Mouse (Mus musculus): Measurements from ENCODE around the gene Cage1. TPM values are rescaled to one million over a fixed set of nuclear protein-coding genes. Genes with fewer than 3 reads are reported as not detected.
A peak's percentile ranks its signal among the peaks of the same experiment; 100 is the strongest.

Gene Cage1
- total RNA-seq (2017): 4.5 and 4.9 TPM in 2 replicates

- peak; percentile 97 for ATAC-seq (ENCODE audit: extremely low read depth, insufficient number of reproducible peaks, low FRiP score, poor library complexity, severe bottlenecking)
Measured at GRCm38 (mm10) chr13:38037044-38037687, at the start of gene Cage1. Gene Cage1, minus strand, starts transcription at chr13:38037069.

- ATAC-seq (ENCODE audit: extremely low read depth, insufficient number of reproducible peaks, low FRiP score, poor library complexity, severe bottlenecking): no peak
Measured at GRCm38 (mm10) chr13:38081161-38081560, 44.3 kb upstream of the Cage1 start.

DNA sequence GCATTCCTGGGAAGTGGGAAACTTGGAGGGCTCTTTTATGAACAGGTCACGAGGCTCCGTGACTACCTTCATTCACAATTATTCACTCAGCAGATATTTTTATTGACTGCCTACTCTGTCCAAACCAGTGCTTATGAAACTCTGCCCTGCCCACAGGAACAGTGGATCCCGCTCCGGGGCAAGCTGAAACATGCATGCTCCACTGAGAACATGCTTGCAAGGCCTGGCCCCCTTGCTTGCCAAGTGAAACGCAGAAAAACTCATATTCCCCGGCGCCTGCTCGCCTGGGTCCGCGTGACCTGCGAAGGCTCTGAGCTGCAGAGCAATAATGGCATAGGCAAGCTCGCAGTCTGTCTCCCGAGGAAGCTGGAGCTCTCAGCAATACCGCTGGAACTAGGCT is 43.9 kb upstream of the Cage1 start:
- ATAC-seq (ENCODE audit: extremely low read depth, insufficient number of reproducible peaks, low FRiP score, poor library complexity, severe bottlenecking): no peak

- no peak for ATAC-seq (ENCODE audit: extremely low read depth, insufficient number of reproducible peaks, low FRiP score, poor library complexity, severe bottlenecking)
Measured at GRCm38 (mm10) chr13:38080014-38080413, 43.1 kb upstream of the Cage1 start.

DNA sequence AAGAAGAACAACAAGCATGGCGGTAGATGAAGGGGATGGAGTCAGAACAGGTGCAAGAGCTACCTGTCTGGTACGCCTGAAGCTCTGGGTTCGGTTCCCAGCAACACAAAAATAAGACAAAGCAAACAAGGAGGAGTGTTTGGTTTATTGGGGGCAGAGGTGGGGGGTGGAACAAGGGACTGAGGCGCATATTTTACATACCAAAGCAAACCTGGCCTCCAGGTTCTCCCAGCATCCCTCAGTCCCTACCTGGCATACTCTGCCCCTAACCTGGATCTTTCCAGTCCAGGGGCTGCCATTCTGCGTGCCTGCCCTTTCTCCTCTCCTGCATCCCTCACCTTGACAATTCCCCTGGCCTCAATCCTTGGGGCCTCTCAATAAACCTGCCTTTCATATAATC is 42.5 kb upstream of the Cage1 start:
- ATAC-seq (ENCODE audit: extremely low read depth, insufficient number of reproducible peaks, low FRiP score, poor library complexity, severe bottlenecking): no peak

DNA sequence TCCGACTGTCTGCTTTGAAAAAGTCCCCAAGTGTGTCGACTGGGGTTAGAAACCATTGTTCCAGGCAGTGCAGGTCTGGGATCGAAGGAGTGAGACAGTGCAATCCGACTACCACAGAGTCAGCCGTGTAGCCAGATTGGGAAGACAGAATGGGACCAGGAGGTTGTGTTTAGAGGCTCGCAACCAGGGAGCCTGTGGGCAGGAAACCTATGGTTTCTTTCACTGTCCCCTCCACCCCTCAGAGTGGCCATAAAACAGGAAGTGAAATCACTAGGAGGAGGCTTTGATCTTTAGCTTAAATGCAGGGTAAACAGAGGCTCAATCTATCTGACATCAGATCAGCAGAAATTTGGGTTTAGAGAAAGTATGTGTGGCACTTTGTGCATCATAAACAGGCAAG is 42.0 kb upstream of the Cage1 start:
- no peak for ATAC-seq (ENCODE audit: extremely low read depth, insufficient number of reproducible peaks, low FRiP score, poor library complexity, severe bottlenecking)

DNA sequence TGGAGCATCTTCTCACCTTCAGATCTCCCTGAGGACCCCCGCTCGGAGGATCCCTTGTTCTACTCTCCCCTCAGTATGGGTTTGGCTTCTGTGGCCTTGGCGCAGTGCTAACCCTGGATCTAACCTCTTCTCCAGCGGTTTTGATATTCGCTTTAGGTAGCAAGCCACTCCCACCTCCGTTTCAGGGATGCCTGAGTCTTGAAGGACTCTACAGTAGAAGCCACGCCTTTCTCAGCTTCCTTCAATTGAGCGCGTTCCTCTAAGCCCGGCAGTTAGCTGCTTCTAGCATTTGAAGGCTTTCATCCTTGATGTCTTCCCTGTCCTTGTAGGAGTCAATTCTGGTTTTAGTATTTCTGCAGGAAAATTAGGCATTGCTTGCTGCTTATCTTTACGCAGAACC is 40.2 kb upstream of the Cage1 start:
- no peak for ATAC-seq (ENCODE audit: extremely low read depth, insufficient number of reproducible peaks, low FRiP score, poor library complexity, severe bottlenecking)

- ATAC-seq (ENCODE audit: extremely low read depth, insufficient number of reproducible peaks, low FRiP score, poor library complexity, severe bottlenecking): no peak
Measured at GRCm38 (mm10) chr13:38074404-38074803, 37.5 kb upstream of the Cage1 start.

DNA sequence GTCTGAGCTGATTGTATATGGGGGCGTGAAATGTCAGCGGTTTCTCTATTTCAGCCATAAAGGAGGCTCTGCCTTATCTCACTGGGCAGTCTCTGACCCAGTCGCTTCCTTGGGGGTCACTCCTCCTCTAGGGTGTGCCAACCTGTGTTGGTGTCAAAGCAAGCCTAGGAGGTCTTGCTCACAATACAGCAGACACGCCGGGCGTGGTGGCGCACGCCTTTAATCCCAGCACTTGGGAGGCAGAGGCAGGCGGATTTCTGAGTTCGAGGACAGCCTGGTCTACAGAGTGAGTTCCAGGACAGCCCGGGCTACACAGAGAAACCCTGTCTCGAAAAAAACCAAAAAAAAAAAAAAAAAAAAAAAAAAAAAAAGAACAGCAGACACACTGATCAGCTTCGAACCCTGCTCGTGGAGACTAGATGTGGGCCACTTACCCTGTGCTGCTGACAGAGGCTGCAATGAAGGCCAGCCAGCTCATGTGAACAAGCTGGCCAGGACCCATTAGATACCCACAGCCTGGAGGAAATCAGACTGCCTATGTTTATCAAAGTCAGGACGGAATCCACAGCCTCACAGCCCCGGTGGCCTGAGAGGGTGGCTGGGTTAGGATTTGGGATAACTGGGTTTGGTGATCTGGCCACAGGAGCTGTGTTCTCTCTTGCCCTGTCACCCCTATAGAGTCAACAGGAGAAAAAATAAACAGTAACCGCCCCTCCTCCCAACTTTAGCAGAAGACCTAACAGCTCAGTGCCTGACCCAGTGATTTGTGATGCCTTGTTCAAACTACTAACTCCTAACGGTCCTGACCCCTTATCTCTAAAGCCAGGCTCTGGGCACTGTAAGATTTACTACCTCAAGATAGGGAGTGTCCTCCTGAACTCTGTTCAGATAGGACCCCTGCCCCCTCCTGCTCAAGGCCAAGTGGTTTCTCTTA is 36.8 kb upstream of the Cage1 start:
- no peak for ATAC-seq (ENCODE audit: extremely low read depth, insufficient number of reproducible peaks, low FRiP score, poor library complexity, severe bottlenecking)

- no peak for ATAC-seq (ENCODE audit: extremely low read depth, insufficient number of reproducible peaks, low FRiP score, poor library complexity, severe bottlenecking)
Measured at GRCm38 (mm10) chr13:38070945-38071344, 34.1 kb upstream of the Cage1 start.

DNA sequence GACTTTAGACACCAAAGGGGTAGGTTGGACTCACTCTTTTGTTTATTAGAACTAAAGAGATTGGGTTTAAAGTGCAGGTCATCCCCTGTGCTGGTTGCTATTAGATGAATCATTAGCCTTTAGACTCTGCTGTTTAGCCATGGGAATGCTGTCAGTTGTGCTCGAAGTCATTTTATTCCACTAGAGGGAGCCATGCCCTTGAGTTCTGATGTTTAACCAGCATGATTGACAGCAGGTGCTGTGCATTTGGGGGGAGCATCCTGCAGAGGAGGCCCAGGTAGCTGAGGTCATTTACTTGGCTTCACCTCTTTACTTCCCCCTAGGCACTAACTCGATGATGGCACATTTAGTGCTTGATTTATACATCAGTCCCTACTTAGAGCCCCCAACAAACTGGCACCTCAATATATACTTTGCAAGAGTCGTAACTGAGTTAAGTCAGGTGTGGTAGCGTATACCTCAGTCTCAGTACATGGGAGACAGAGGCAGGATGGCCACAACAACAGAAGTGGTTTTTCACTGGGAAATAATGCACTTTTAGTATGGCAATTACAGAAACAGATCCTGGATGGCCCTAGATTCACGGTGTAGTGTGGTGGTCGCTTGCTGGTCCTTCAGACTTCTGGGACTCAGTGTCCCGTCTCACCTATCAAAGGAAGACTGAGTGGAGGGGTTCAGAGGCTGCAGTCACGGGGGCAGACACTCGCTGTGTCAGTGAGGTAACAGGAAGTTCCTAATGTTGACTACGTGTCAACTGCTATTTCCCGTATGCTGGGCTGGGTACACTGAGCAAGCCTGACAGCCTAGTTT is 28.2 kb upstream of the Cage1 start:
- ATAC-seq (ENCODE audit: extremely low read depth, insufficient number of reproducible peaks, low FRiP score, poor library complexity, severe bottlenecking): peak; percentile 49; the same call in 1 of the 2 replicates

DNA sequence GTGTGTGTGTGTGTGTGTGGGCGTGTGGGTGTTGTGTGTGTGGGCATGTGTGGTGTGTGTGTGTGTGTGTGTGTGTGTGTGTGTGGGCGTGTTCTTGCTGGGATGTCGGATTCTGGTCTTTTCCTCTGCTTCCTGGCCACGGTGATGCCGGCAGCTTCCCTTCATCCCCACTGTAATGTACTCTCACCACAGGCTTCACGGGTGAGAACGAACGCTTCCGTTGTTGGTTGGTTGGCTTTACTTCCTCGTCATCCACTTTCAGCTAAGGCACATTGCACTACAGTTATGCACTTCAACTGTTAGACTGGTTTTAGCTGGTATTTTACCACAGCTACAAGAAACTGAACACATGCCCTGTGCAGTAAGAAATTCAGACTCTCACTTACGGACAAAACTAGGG is 25.8 kb upstream of the Cage1 start:
- peak; percentile 33; the same call in 1 of the 2 replicates for ATAC-seq (ENCODE audit: extremely low read depth, insufficient number of reproducible peaks, low FRiP score, poor library complexity, severe bottlenecking)

GRCm38 (mm10) chr13:38049888-38050287 is 13.0 kb upstream of the Cage1 start:
- ATAC-seq (ENCODE audit: extremely low read depth, insufficient number of reproducible peaks, low FRiP score, poor library complexity, severe bottlenecking): no peak

DNA sequence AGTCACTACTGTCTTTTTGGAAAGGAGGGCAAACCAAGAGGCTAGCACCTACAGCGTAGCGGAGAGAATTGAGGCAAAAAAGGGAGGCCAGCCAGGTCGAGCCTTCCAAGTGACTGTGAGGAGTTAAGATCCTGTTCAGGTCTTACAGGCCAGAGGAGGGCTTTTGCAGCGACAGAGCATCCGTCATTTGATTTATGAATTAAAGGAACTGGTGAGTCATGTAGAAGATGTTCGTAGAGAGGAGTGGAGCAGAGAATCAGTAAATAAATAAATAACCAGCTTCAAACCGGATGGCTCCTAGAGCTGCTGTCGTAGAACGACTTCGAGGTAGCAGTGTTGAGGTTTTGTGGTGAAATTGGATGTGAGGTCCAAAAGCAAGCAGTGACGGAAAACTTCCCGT is 942 bp upstream of the Cage1 start:
- no peak for ATAC-seq (ENCODE audit: extremely low read depth, insufficient number of reproducible peaks, low FRiP score, poor library complexity, severe bottlenecking)

DNA sequence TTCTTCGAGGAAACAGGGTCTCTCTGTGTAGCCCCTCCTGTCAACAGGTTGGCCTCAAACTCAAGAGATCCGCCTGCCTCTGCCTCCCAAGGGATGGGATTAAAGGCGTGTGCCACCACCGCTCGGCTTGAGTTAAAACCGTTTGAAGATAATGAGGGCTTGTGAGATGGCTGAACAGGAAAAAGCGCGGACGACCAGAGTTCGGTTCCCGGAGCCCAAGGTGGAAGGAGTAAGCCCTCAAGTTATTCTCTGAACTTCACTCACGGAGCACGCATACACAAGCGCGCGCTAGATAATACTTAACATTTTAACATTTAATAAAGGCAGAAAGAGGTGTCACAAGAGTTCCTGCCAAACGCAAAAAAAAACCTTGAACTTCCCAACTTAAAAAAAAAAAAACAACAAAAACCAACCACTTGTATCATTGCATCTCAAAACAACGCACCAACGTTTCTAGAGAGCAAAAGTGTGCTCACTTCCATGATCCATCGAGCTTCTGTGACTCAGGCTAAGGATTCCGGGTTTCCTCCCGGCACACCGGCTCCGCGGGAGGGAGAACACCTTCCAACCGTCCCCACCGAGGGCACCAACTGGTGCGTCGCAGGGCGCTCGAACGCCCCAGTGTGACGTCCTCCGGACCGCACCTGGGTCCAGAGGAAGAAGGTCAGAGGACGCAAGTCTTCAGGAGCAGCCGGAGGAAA is 376 bp downstream of the Cage1 start, which contains the start of gene Riok1:
Riok1 (plus strand) TSS at position 653 of the 701 bp plus-strand sequence.
- ATAC-seq (ENCODE audit: extremely low read depth, insufficient number of reproducible peaks, low FRiP score, poor library complexity, severe bottlenecking): no peak; the same call in 1 of the 2 replicates

GRCm38 (mm10) chr13:38028407-38028806 is 8.5 kb downstream of the Cage1 start:
- peak; percentile 5; the same call in 1 of the 2 replicates for ATAC-seq (ENCODE audit: extremely low read depth, insufficient number of reproducible peaks, low FRiP score, poor library complexity, severe bottlenecking)

DNA sequence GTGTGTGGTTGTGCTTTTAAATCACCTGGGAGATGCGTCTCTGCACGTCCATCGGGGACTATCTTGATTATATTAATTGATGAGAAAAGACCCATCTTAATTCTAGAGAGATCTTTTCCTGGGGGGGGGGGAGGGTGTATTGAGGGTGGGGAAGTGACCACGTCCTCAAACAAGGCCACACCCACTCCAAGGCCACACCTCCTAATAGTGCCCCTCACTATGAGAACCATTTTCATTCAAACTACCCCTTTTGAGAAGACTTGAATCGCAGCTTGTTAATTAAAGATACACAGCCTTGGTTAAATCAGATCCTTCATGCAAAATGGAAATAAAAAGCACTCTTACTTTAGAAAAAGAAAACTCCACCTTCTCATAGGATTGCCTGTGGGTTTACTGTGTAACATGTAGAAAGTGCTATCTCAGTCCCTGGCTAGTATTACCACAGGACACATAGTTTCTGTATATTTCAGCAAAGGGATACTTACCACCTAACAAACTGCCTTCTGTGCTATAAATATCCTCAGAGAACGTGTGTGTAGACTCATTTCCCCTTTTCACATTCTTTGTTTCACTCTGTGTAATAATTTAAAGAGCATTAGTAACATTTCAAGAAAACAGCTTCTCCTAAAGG is 9.1 kb downstream of the Cage1 start:
- peak; percentile 60 for ATAC-seq (ENCODE audit: extremely low read depth, insufficient number of reproducible peaks, low FRiP score, poor library complexity, severe bottlenecking)

GRCm38 (mm10) chr13:38025874-38026273 is 11.0 kb downstream of the Cage1 start:
- ATAC-seq (ENCODE audit: extremely low read depth, insufficient number of reproducible peaks, low FRiP score, poor library complexity, severe bottlenecking): peak; percentile 20; the same call in 1 of the 2 replicates

All from neutrophil, adult 5-6 weeks (primary cell).